Mouse (Mus musculus): ENCODE measurements around the gene Gm20721. TPM values are rescaled to one million over a fixed set of nuclear protein-coding genes. Genes with fewer than 3 reads are reported as not detected.
"Not testable (repeated sequence)": the region's sequence is repeated elsewhere in the genome, so short reads cannot be mapped to it uniquely, and the experiment has no call there.

Gm20721 gene
- polyA plus RNA-seq, 1 experiment from 2014 or later = 8.6 TPM

DNA sequence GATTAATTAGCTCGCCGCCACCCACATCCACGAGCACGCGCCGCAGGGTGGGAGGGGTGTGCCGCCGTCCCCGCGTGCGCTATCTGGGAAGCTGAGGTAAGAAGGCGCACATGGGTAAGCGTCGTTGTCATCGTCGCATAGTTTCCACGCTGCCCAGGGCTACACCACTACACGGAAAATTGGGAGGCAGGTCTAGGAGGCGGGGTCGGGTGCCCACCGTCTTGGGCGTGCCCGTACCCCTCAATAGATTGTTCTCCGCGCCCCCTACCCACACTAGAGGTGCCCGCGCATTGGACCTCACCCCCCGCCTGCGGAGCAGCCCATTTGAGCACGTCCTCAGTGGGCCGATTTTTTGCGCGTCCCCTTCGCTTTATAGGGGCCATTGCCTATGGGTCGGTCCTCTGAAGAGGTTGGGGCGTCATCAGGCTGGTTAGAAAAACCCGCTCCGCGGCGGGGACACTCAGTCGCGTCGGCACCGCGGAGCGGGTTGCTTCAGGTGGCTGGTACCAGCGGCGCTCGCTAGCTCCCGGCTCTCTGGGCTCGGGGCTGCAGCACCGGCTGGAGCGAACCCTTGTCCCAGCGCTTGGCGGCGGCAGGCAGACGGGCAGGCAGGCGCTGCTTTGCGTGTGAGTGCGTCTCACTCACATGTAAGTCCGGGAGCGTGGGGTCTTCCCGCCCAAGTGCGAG lies 19.1 kb downstream of the Gm20721 start:
- Histone ChIP-seq H3K4me3 (replicated peaks; ENCODE audit: low read length) (peak overlapping the region; percentile 99), H3K4me2 (replicated peaks) (peak overlapping the region; percentile 72), H3K27ac (peak overlapping the region; percentile 71), H3K27me3 (ENCODE audit: control insufficient read depth, insufficient read depth, low read length) (no peaks in the 10 kb centered on the region), H3K4me1 (replicated peaks; ENCODE audit: control insufficient read depth, insufficient read depth, low read length) (peaks cover 18% of the 10 kb centered on the region), H3K9me3 (ENCODE audit: control insufficient read depth, low read length) (no peaks in the 10 kb centered on the region), H3K9ac (peak overlapping the region; percentile 100), H3K36me3 (replicated peaks; ENCODE audit: control insufficient read depth, insufficient read depth) (no peaks in the 10 kb centered on the region)
- peak; percentile 73 for ATAC-seq (ENCODE audit: low FRiP score)
- peak; percentile 83 for DNase-seq (ENCODE audit: low spot score)
- 52% methylated on average over 64 of the region's 64 CpGs for WGBS

GRCm38 (mm10) chr2:174326481-174326880 lies 20.0 kb downstream of the Gm20721 start:
- peaks cover 8% of the 10 kb centered on the region for H3K4me1 ChIP-seq (replicated peaks; ENCODE audit: control insufficient read depth, insufficient read depth, low read length)
- H3K36me3 ChIP-seq (replicated peaks; ENCODE audit: control insufficient read depth, insufficient read depth) = no peaks in the 10 kb centered on the region
- DNase-seq (ENCODE audit: low spot score) (no peak), ATAC-seq (ENCODE audit: low FRiP score) (no peak)
- peak overlapping the region; percentile 72 for H3K4me2 ChIP-seq (replicated peaks)
- H3K27ac ChIP-seq = no peak overlapping the region
- H3K9ac ChIP-seq = peak overlapping the region; percentile 56
- no peaks in the 10 kb centered on the region for H3K27me3 ChIP-seq (ENCODE audit: control insufficient read depth, insufficient read depth, low read length)
- no peaks in the 10 kb centered on the region for H3K9me3 ChIP-seq (ENCODE audit: control insufficient read depth, low read length)
- 64% methylated on average over 8 of the region's 8 CpGs for WGBS
- H3K4me3 ChIP-seq (replicated peaks; ENCODE audit: low read length) = peak overlapping the region; percentile 99

DNA sequence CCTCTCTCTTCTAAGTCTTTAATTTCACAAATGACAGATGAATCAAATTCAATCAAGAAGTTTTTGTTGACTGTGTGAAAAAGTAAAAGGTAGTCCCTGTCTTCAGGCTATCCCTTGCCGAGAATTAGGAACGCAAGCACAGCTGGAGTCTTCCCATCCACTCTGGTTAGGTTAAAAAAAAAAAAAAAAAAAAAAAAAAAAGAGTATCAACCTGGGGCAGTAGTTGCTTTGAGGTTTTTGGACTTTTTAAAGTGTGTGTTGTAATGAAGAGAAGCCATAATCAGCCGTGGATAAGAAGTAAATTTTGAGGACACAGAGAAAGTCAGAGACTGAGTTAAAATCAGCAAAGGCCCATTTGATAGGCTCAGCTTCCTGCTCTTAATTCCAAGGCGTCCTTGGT lies 20.5 kb downstream of the Gm20721 start:
- Histone ChIP-seq H3K4me1 (replicated peaks; ENCODE audit: control insufficient read depth, insufficient read depth, low read length) (peaks cover 7% of the 10 kb centered on the region), H3K9me3 (ENCODE audit: control insufficient read depth, low read length) (no peaks in the 10 kb centered on the region), H3K4me3 (replicated peaks; ENCODE audit: low read length) (peak overlapping the region; percentile 99; the same call in 1 of the 2 replicates), H3K4me2 (replicated peaks) (0 out of 2 replicates have a peak overlapping the region, but pooled peaks have one; percentile 72), H3K27me3 (ENCODE audit: control insufficient read depth, insufficient read depth, low read length) (no peaks in the 10 kb centered on the region), H3K27ac (no peak overlapping the region), H3K36me3 (replicated peaks; ENCODE audit: control insufficient read depth, insufficient read depth) (no peaks in the 10 kb centered on the region), H3K9ac (no peak overlapping the region)
- ATAC-seq (ENCODE audit: low FRiP score) (no peak), DNase-seq (ENCODE audit: low spot score) (no peak)
- WGBS = 64% methylated on average over 4 of the region's 4 CpGs

DNA sequence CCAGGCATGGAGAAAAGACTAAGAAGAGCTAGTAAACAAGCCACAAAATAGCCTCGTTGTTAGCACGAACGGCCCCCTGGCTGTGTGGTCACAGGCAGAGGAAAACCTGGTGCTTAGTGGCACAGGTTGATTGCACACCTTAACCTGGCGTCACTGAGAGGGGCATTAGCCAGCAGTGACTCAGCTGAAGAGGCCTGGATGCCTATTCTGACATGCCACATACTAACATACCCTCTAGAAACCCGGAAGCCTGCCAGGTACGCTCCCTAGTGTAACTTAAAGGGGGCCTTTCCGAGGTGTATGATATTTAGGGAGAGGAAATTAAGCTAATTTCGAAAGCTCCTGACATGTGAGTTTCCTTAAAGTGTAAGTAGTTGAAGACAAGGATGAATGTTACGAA lies 29.9 kb downstream of the Gm20721 start:
- no peak for ATAC-seq (ENCODE audit: low FRiP score)
- no peak for DNase-seq (ENCODE audit: low spot score)
- H3K36me3 ChIP-seq (replicated peaks; ENCODE audit: control insufficient read depth, insufficient read depth) = no peaks in the 10 kb centered on the region
- H3K4me2 ChIP-seq (replicated peaks) = no peak overlapping the region
- H3K27me3 ChIP-seq (ENCODE audit: control insufficient read depth, insufficient read depth, low read length) = no peaks in the 10 kb centered on the region
- H3K4me3 ChIP-seq (replicated peaks; ENCODE audit: low read length) = no peak overlapping the region
- WGBS = 93% methylated on average over 9 of the region's 9 CpGs
- no peaks in the 10 kb centered on the region for H3K9me3 ChIP-seq (ENCODE audit: control insufficient read depth, low read length)
- H3K4me1 ChIP-seq (replicated peaks; ENCODE audit: control insufficient read depth, insufficient read depth, low read length) = 0 out of 2 replicates have a peak, but pooled peaks cover 6% of the 10 kb centered on the region
- no peak overlapping the region for H3K27ac ChIP-seq
- H3K9ac ChIP-seq = no peak overlapping the region

GRCm38 (mm10) chr2:174315445-174315844 lies 31.1 kb downstream of the Gm20721 start:
- H3K36me3 ChIP-seq (replicated peaks; ENCODE audit: control insufficient read depth, insufficient read depth); H3K27ac ChIP-seq; H3K9me3 ChIP-seq (ENCODE audit: control insufficient read depth, low read length); H3K4me3 ChIP-seq (replicated peaks; ENCODE audit: low read length); H3K4me2 ChIP-seq (replicated peaks); H3K4me1 ChIP-seq (replicated peaks; ENCODE audit: control insufficient read depth, insufficient read depth, low read length); DNase-seq (ENCODE audit: low spot score); H3K27me3 ChIP-seq (ENCODE audit: control insufficient read depth, insufficient read depth, low read length); ATAC-seq (ENCODE audit: low FRiP score); H3K9ac ChIP-seq: not testable (repeated sequence)

- Histone ChIP-seq H3K27me3 (ENCODE audit: control insufficient read depth, insufficient read depth, low read length) (no peaks in the 10 kb centered on the region), H3K4me3 (replicated peaks; ENCODE audit: low read length) (no peak overlapping the region), H3K27ac (no peak overlapping the region), H3K36me3 (replicated peaks; ENCODE audit: control insufficient read depth, insufficient read depth) (no peaks in the 10 kb centered on the region), H3K4me2 (replicated peaks) (no peak overlapping the region), H3K9me3 (ENCODE audit: control insufficient read depth, low read length) (no peaks in the 10 kb centered on the region), H3K9ac (no peak overlapping the region; the same call in 1 of the 2 replicates), H3K4me1 (replicated peaks; ENCODE audit: control insufficient read depth, insufficient read depth, low read length) (0 out of 2 replicates have a peak, but pooled peaks cover 6% of the 10 kb centered on the region)
- no peak for DNase-seq (ENCODE audit: low spot score)
- ATAC-seq (ENCODE audit: low FRiP score) = no peak
- WGBS = 80% methylated on average over 2 of the region's 2 CpGs
These were observed 33.9 kb downstream of the Gm20721 start for GRCm38 (mm10) chr2:174312661-174313060.

DNA sequence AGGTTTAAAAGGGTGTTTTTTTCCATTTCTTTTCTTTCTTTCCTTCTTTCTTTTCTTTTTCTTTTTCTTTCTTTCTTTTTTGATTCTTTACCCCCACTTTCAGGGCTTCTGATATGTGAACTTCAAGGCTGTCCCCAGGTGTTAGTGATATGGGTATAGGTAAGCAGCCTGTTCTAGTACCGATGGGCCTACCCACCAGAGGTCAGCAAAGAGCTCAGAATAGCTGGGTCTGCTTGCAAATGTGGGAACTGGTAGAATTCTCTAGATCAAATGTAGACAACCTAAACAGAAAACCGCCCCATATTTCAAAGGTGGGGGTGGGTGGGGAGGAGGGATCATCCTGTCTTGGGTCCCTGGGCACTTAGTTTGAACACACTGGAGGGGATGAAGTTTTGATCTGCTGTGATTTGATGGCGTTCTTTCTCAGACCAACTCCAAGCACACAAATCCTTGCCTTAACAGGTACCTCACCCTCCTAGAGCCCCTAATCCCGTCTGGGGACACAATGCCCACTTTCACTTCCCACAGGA lies 34.3 kb downstream of the Gm20721 start:
- peak; percentile 85 for ATAC-seq (ENCODE audit: low FRiP score)
- Histone ChIP-seq H3K27me3 (ENCODE audit: control insufficient read depth, insufficient read depth, low read length) (no peaks in the 10 kb centered on the region), H3K4me1 (replicated peaks; ENCODE audit: control insufficient read depth, insufficient read depth, low read length) (0 out of 2 replicates have a peak, but pooled peaks cover 4% of the 10 kb centered on the region), H3K27ac (no peak overlapping the region), H3K36me3 (replicated peaks; ENCODE audit: control insufficient read depth, insufficient read depth) (no peaks in the 10 kb centered on the region), H3K9me3 (ENCODE audit: control insufficient read depth, low read length) (no peaks in the 10 kb centered on the region), H3K4me2 (replicated peaks) (no peak overlapping the region), H3K4me3 (replicated peaks; ENCODE audit: low read length) (no peak overlapping the region), H3K9ac (no peak overlapping the region)
- peak; percentile 86 for DNase-seq (ENCODE audit: low spot score)
- 38% methylated on average over 4 of the region's 4 CpGs for WGBS

DNA sequence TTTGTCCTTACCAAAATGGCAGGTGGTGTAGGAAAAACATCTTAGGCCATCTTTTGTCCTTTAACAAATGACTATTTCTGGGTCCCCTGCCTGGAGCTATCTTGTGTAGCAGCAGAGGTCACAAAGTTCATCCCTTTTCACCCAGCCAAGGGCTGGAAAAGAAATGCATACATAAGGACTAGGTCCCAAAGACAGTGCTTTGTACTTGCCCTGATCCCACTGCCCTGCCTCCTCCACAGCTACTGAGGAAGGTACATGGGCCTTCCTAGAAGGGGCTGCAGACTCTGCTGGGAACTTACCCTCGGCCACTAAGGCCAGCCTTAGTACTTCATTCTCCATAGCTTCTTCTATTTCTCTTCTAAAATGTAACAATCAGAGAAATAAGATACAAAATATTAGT lies 34.9 kb downstream of the Gm20721 start:
- H3K36me3 ChIP-seq (replicated peaks; ENCODE audit: control insufficient read depth, insufficient read depth) = no peaks in the 10 kb centered on the region
- 38% methylated on average over 1 of the region's 1 CpGs for WGBS
- no peaks in the 10 kb centered on the region for H3K9me3 ChIP-seq (ENCODE audit: control insufficient read depth, low read length)
- H3K4me2 ChIP-seq (replicated peaks) = no peak overlapping the region
- ATAC-seq (ENCODE audit: low FRiP score) (no peak), DNase-seq (ENCODE audit: low spot score) (no peak)
- H3K27ac ChIP-seq = no peak overlapping the region
- H3K4me3 ChIP-seq (replicated peaks; ENCODE audit: low read length) = no peak overlapping the region
- no peaks in the 10 kb centered on the region for H3K27me3 ChIP-seq (ENCODE audit: control insufficient read depth, insufficient read depth, low read length)
- H3K4me1 ChIP-seq (replicated peaks; ENCODE audit: control insufficient read depth, insufficient read depth, low read length) = no peaks in the 10 kb centered on the region
- no peak overlapping the region for H3K9ac ChIP-seq

GRCm38 (mm10) chr2:174310913-174311514 lies 35.5 kb downstream of the Gm20721 start:
- Histone ChIP-seq H3K27me3 (ENCODE audit: control insufficient read depth, insufficient read depth, low read length) (no peaks in the 10 kb centered on the region), H3K36me3 (replicated peaks; ENCODE audit: control insufficient read depth, insufficient read depth) (no peaks in the 10 kb centered on the region), H3K9ac (no peak overlapping the region; the same call in 1 of the 2 replicates), H3K9me3 (ENCODE audit: control insufficient read depth, low read length) (no peaks in the 10 kb centered on the region), H3K4me3 (replicated peaks; ENCODE audit: low read length) (no peak overlapping the region), H3K4me1 (replicated peaks; ENCODE audit: control insufficient read depth, insufficient read depth, low read length) (no peaks in the 10 kb centered on the region), H3K27ac (no peak overlapping the region), H3K4me2 (replicated peaks) (no peak overlapping the region; the same call in 1 of the 2 replicates)
- WGBS = 11% methylated on average over 7 of the region's 7 CpGs
- peak; percentile 79 for ATAC-seq (ENCODE audit: low FRiP score)
- DNase-seq (ENCODE audit: low spot score) = peak; percentile 87
